Mouse (Mus musculus): Measurements from ENCODE around the gene Sapcd1. TPM values are rescaled to one million over a fixed set of nuclear protein-coding genes. Genes with fewer than 3 reads are reported as not detected.

The Sapcd1 gene
- polyA plus RNA-seq, 1 experiment, result 0.94 TPM

DNA sequence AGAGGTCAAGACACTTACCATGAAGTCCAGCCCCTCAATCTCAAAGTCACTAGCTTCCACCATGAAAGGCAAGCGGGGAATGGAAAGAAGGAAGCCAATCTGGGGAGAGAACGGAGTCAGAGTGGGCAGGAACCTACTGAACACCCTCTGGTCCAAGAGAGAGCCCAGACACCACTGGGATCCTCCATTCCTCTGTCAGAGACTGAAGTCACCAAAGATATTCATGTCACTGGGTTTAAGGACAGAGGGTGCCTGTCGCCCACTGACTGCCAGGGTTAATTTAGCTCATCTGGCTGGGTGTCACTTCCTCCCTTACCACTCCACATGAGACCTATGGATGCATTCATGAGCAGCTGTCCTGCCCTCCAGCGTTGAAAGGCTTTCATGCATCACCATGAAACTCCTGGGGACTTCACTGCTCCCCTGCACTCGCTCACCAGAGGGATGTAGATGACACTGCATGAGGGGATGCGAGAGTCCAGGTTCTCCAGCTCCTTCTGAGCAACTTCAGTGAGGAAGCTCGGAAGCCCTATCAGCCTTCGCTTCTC, 4.6 kb upstream of the Sapcd1 start:
- Histone ChIP-seq H3K4me3 (ENCODE audit: insufficient read depth, low read length) (no peak overlapping the region), H3K27ac (ENCODE audit: insufficient read depth, low read length) (no peak overlapping the region), H3K4me1 (ENCODE audit: control insufficient read depth, insufficient read depth, low read length) (no peaks in the 10 kb centered on the region; the same call in 1 of the 2 replicates)
- TF ChIP-seq CTCF (IDR thresholded peaks at IDR 0.05; ENCODE audit: extremely low read depth, insufficient read depth, low read length) (no peak), POLR2A (IDR thresholded peaks at IDR 0.05; ENCODE audit: extremely low read depth, insufficient read depth, low read length) (no peak)

DNA sequence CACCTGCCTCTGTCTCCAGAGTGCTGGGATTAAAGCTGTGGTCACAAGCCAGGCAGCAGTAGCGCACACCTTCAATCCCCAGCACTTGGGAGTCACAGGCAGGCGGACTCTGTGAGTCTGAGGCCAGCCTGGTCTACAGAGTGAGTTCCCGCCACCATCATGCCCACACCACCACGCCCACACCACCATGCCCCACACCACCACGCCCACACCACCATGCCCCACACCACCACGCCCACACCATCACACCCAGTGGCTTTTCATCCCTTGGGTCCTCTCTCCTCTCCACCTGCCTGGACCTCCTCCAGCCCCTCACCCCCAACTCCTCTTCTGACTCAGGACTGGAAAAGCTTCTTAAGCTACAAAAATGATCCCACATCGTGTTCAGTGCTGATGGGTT, 4.1 kb upstream of the Sapcd1 start:
- Histone ChIP-seq H3K4me1 (ENCODE audit: control insufficient read depth, insufficient read depth, low read length) (no peaks in the 10 kb centered on the region; the same call in 1 of the 2 replicates), H3K27ac (ENCODE audit: insufficient read depth, low read length) (no peak overlapping the region), H3K4me3 (ENCODE audit: insufficient read depth, low read length) (no peak overlapping the region)
- TF ChIP-seq POLR2A (IDR thresholded peaks at IDR 0.05; ENCODE audit: extremely low read depth, insufficient read depth, low read length) (no peak), CTCF (IDR thresholded peaks at IDR 0.05; ENCODE audit: extremely low read depth, insufficient read depth, low read length) (no peak)

- Histone ChIP-seq H3K4me1 (ENCODE audit: control insufficient read depth, insufficient read depth, low read length) (no peaks in the 10 kb centered on the region; the same call in 1 of the 2 replicates), H3K27ac (ENCODE audit: insufficient read depth, low read length) (no peak overlapping the region), H3K4me3 (ENCODE audit: insufficient read depth, low read length) (no peak overlapping the region)
- TF ChIP-seq POLR2A (IDR thresholded peaks at IDR 0.05; ENCODE audit: extremely low read depth, insufficient read depth, low read length), result no peak
- no peak for TF ChIP-seq CTCF (IDR thresholded peaks at IDR 0.05; ENCODE audit: extremely low read depth, insufficient read depth, low read length)
Observed at GRCm38 (mm10) chr17:35031272-35031671, 3.5 kb upstream of the Sapcd1 start.

DNA sequence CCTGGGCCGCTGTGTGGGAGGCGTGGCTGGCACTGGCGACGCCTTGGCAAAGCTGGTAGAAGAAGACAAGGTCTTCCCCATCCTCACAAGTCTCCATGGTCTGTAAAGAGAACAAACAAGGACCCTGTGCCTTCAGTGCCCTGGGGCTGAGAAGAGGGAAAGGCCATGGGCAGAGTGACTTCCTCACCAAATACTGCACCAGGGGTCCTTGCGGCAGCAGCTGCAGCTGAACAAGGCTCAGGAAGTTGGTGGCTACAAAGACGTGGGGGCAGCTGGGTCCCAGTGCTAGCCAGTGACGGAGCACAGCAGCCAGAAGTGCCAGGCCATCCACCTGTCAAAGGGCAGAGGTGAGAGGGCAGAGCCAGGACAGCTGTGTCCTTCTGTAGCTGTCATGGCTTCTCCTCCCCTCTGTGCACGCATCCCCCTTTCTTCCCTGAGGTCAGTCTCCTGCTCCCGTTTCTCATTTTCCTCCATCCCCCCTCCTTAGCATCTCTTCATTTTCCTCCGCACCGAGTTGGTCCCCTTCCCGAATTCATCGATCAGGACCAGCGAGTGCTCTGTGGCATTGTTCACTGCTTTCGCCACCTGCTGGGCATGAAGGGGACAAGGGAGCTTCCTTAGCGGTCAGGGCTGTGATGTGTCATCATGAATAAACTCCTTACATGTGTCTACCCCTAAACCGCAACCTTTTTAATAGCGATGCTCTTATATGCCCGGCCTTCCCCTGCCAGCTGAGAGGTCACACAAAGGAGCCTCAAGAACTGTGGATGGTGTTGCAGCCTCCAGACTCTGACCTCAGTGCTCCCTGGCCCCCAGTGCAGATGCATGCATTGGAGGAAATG, 2.1 kb upstream of the Sapcd1 start:
- Histone ChIP-seq H3K27ac (ENCODE audit: insufficient read depth, low read length) (no peak overlapping the region), H3K4me3 (ENCODE audit: insufficient read depth, low read length) (no peak overlapping the region), H3K4me1 (ENCODE audit: control insufficient read depth, insufficient read depth, low read length) (no peaks in the 10 kb centered on the region; the same call in 1 of the 2 replicates)
- TF ChIP-seq CTCF (IDR thresholded peaks at IDR 0.05; ENCODE audit: extremely low read depth, insufficient read depth, low read length) (peak; percentile 50), POLR2A (IDR thresholded peaks at IDR 0.05; ENCODE audit: extremely low read depth, insufficient read depth, low read length) (no peak)

GRCm38 (mm10) chr17:35028315-35028714, 499 bp upstream of the Sapcd1 start:
- no peak overlapping the region for H3K4me3 ChIP-seq (ENCODE audit: insufficient read depth, low read length)
- no peaks in the 10 kb centered on the region; the same call in 1 of the 2 replicates for H3K4me1 ChIP-seq (ENCODE audit: control insufficient read depth, insufficient read depth, low read length)
- no peak overlapping the region for H3K27ac ChIP-seq (ENCODE audit: insufficient read depth, low read length)
- no peak for TF ChIP-seq CTCF (IDR thresholded peaks at IDR 0.05; ENCODE audit: extremely low read depth, insufficient read depth, low read length)
- TF ChIP-seq POLR2A (IDR thresholded peaks at IDR 0.05; ENCODE audit: extremely low read depth, insufficient read depth, low read length), result no peak

DNA sequence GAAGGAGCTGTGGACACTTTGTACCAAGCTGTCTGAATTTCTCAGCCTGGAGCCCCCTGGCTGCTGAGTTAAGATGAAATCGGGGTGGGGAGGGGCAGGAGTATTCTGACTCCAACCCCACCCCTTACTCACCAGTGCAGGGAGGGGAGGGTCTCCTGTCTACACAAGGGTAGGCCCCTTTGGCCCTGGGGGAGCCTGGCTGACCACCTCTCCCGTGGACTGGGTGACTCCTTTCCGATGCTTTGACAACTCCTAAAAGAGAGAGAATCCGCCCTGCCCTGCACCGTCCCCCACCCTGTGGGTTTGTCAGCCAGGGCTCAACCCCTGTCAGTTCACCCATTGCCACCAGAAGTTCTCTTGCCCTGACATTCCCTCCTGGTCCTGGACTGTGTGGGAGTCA, 1.6 kb downstream of the Sapcd1 start:
- H3K27ac ChIP-seq (ENCODE audit: insufficient read depth, low read length), result no peak overlapping the region
- no peaks in the 10 kb centered on the region; the same call in 1 of the 2 replicates for H3K4me1 ChIP-seq (ENCODE audit: control insufficient read depth, insufficient read depth, low read length)
- no peak for TF ChIP-seq POLR2A (IDR thresholded peaks at IDR 0.05; ENCODE audit: extremely low read depth, insufficient read depth, low read length)
- no peak for TF ChIP-seq CTCF (IDR thresholded peaks at IDR 0.05; ENCODE audit: extremely low read depth, insufficient read depth, low read length)
- no peak overlapping the region for H3K4me3 ChIP-seq (ENCODE audit: insufficient read depth, low read length)

GRCm38 (mm10) chr17:35024691-35025488, 2.9 kb downstream of the Sapcd1 start:
- H3K4me3 ChIP-seq (ENCODE audit: insufficient read depth, low read length), result no peak overlapping the region
- no peak for TF ChIP-seq POLR2A (IDR thresholded peaks at IDR 0.05; ENCODE audit: extremely low read depth, insufficient read depth, low read length)
- no peak for TF ChIP-seq CTCF (IDR thresholded peaks at IDR 0.05; ENCODE audit: extremely low read depth, insufficient read depth, low read length)
- no peaks in the 10 kb centered on the region; the same call in 1 of the 2 replicates for H3K4me1 ChIP-seq (ENCODE audit: control insufficient read depth, insufficient read depth, low read length)
- H3K27ac ChIP-seq (ENCODE audit: insufficient read depth, low read length), result no peak overlapping the region

DNA sequence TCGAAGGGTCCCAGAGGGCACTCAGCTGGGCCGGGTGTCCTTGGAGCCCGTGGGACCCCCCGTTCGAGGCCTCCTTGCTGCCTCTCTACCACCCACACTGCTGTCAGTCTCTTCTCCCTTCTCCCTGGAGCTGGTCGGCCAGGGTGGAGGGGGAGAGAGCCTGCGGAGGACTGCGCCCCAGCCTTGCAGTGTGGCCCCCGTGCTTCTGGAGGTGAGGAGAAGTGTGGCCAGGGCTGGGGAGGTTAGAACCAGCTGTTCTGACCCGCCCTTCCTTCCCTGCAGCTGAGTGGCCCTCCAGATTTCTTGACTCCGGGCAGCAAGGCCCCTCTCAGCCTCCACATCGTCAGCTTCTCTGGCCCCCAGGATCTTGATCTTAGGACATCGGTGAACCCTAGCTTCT, 3.6 kb downstream of the Sapcd1 start:
- Histone ChIP-seq H3K4me1 (ENCODE audit: control insufficient read depth, insufficient read depth, low read length) (no peaks in the 10 kb centered on the region), H3K27ac (ENCODE audit: insufficient read depth, low read length) (no peak overlapping the region), H3K4me3 (ENCODE audit: insufficient read depth, low read length) (no peak overlapping the region)
- TF ChIP-seq POLR2A (IDR thresholded peaks at IDR 0.05; ENCODE audit: extremely low read depth, insufficient read depth, low read length) (no peak), CTCF (IDR thresholded peaks at IDR 0.05; ENCODE audit: extremely low read depth, insufficient read depth, low read length) (no peak)

GRCm38 (mm10) chr17:35023756-35024155, 4.1 kb downstream of the Sapcd1 start:
- H3K4me3 ChIP-seq (ENCODE audit: insufficient read depth, low read length), result no peak overlapping the region
- no peaks in the 10 kb centered on the region for H3K4me1 ChIP-seq (ENCODE audit: control insufficient read depth, insufficient read depth, low read length)
- no peak for TF ChIP-seq POLR2A (IDR thresholded peaks at IDR 0.05; ENCODE audit: extremely low read depth, insufficient read depth, low read length)
- TF ChIP-seq CTCF (IDR thresholded peaks at IDR 0.05; ENCODE audit: extremely low read depth, insufficient read depth, low read length), result no peak
- H3K27ac ChIP-seq (ENCODE audit: insufficient read depth, low read length), result no peak overlapping the region

Data from cortical plate, adult 2 months (tissue).